Mouse (Mus musculus): ENCODE measurements around the gene Gm45213.
"Not testable (repeated sequence)": the region's sequence is repeated elsewhere in the genome, so short reads cannot be mapped to it uniquely, and the experiment has no call there.

The Gm45213 gene

DNA sequence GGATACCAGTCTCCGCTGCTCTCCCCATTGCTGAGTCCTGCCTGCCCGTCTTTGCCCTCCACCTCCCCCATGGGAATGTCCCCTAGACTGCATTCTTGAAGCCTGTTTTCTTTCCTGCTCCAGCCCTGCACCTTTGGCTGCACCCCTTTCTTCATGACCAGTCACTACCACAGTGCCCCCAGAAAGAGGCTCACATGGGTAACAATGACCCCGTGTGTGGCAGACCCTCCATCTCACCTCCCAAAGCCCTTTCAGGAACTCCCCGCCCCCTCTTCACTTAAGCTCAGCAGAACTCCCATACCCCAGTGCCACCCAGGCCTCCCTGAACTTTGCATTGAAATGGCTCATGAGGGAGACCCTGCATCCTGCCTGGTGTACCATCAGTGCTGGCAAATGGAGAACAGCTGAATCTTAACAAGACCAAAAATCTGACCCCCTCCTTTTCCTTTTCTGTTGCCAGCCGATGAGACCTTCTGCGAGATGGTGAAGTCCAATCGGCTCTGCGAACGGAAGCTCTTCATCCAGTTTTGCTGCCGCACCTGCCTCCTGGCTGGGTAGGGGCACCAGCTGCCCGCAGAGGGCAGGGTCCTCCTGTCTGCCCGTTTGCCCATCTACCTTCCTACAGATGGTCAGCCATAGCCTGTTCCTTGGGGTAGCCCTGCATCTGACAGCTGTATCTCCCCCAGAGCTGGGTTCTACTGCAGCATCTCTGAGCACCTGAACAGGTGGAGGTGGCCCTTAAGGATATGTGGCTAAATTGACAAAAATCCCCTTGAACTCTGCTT lies 5.2 kb downstream of the Gm45213 start:
- no peak for DNase-seq (ENCODE audit: low read depth, low spot score)

DNA sequence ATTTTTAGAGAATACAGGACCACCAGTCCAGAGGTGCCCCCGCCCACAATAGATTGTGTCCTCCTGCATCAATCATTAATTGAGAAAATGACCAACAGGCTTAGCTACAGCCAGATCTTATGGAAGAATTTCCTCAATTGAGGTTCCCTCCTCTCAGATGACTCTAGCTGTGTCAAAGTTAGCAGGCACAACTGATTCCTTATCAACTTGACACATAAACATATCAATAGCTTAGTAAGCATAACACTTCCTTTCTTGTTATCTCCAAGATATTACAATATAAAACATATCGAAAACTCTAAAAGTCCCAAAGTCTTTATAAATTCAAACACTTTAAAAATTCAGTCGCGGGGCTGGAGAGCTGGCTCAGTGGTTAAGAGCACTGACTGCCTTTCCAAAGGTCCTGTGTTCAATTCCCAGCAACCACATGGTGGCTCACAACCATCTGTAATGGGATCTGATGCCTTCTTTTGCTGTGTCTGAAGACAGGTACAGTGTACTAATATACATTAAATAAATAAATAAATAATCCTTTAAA lies 10.6 kb downstream of the Gm45213 start:
- no peak for DNase-seq (ENCODE audit: low read depth, low spot score)

DNA sequence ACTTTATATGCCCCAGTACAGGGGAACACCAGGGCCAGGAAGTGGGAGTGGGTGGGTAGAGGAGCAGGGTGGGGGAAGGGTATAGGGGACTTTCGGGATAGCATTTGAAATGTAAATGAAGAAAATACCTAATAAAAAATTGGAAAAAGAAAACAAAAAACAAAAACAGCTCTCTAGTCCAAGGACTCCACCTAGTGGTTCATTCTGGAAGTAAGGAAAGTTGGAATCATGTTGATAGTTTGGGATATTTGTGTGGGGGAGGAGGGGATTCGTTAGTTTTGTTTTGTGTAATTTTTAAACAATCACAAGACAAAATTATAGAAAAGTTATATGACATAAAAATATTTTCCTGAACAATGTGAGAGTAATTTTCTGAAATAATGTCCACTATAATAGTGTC lies 12.0 kb downstream of the Gm45213 start:
- DNase-seq (ENCODE audit: low read depth, low spot score) = not testable (repeated sequence)

DNA sequence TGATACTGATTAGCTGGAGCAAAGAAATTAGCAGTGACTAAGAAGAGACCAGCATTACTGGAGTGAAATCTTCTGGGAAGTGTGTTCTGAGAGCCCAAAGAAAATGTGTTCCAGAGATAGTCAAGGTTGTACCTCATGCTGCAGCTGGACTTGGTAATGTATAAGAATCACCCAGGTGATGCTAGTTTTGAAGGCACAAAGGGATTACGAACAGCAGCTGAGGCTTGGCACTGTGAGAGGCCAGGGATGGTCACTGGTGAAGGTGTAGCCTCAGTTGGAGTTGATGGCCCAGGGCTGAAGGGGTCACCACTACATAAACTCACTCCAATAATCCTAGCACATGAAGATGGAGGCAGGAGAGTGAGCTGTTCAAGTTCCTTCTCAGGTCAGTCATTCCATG lies 15.3 kb downstream of the Gm45213 start, which contains the start of gene Snrpa1:
Gene Snrpa1 (plus strand): TSS at position 301 of the 400 bp plus-strand sequence.
- DNase-seq (ENCODE audit: low read depth, low spot score) = no peak

DNA sequence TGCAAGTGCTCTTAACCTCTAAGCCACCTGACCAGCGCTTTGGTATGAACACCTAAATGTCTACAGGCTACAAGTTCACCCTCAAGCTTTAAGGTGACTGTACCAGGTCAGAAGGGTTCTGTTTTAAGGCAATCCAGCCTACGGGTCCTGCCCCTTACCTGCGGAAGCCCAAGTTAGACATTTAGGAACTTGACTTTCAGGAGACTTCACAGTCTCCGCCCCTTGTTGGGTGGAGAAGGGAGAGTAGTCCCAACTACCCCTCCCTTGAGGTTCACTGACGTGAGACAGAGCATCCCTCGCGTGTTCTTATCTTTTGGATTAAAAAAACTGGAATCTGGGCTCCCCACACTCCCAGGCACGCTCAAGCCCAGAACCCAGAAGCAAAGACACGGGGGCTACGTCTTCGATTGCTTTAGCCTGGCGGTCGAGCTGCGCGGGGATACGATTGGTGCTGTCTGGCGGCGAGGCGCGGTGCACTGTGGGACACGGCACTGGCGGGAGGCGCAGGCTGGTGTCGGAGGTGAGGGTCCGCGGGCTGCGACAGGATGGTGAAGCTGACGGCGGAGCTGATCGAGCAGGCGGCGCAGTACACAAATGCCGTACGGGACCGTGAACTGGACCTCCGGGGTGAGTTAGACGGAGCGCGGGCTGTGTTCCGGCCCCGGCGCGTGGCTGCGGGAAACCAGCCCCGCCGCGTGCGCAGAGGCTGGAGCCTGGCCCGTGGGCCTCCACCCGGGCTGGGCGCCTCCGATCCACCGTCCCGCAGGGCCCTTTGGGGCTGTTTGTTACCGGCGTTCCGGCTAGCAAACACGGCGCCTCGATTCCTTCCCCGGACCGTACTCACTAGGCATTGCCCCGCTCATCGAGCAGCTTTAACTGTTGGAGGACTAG lies 16.9 kb downstream of the Gm45213 start:
- DNase-seq (ENCODE audit: low read depth, low spot score) = peak; percentile 83

DNA sequence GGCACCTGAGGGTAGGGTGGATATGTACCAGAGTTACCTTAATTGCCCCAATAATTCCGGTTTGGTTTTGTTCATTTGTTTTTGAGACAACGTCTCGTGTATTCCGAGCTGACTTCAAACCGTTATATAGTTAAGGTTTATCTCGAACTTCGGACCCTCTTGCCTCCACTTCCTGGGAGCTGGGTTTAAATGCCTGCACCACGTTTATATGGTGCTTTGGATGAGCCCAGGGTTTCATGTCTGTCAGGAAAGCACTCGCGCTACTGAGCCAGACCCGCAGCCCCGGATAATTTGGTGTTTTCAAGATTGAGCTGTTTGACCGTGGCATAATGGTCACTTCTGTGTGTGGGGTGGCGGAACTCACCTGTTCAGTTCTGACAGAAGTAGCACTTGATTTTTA lies 17.7 kb downstream of the Gm45213 start:
- DNase-seq (ENCODE audit: low read depth, low spot score) = no peak

DNA sequence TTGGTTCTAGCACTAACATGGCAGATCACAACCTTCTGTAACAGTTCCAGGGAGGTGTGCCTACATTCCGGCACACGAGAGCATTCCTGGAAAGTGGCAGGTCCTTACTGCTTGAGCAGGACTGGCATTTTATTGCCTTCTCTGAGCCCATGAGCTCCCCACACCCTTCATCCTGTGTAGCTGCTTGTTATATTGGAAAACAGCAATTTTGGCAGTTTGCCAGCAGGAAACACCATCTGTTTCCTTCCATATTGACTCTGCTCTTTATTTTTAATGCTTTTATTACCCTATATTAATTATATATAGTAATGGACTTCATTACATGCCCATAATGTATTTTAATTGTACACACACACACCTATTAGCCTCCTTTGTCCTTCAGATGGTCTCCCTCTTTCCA lies 33.0 kb downstream of the Gm45213 start:
- DNase-seq (ENCODE audit: low read depth, low spot score) = no peak

DNA sequence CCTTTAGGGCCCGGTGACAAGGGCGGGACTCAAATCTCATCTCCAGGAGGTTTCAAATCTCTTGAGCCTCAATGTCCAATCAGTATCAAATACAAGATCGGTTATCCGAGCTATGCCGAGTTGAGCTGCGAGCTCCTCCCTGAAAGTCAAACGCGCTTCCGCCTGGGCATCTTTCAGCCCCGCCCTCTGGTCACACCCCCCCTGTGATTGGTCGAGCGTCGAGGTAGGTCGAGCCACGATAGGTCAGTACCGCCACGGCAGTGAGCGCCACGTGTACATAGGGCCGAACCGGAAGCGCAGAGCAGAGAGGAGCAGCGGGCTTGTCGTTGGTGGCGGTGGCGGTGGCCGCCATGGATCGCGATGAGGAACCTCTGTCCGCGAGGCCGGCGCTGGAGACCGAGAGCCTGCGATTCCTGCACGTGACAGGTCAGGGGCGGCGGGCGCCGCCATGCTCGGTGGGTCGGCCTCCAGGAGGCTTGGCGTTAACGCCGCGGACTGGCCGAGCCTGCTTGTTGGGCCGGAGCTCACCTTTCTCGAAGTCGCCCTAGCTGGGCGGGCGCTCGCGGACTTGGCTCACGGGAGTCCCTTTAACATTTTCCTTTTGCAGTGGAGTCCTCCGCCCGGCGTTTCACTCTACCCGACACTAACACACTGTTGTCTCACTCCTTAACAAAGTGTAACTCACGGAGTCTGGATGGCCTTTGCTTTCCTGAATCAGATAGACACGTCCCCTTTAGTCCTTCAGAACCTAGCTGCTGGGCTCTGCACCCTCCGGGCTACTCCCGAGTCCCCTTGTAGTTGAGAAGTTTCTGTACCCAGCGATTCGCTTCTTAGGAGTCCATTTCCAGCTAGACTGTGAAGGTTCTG lies 36.2 kb downstream of the Gm45213 start, which contains the start of gene Selenos:
Gene Selenos (plus strand): TSS at position 286 of the 867 bp plus-strand sequence.
- peak; percentile 98 for DNase-seq (ENCODE audit: low read depth, low spot score)

DNA sequence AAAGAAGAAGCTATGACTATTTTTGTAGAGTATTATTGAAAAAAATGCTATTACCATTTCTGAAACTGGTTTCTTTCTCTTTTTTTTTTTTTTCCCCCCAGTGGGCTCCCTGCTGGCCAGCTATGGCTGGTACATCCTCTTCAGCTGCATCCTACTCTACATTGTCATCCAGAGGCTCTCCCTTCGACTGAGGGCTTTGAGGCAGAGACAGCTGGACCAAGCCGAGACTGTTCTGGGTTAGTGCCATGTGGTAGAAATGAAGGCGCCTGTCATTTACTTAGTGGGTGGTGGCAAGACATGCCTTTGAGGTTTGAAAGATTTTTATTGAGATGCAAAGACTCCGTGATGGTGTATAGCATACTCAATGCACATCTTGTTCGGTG lies 36.8 kb downstream of the Gm45213 start:
- no peak for DNase-seq (ENCODE audit: low read depth, low spot score)

DNA sequence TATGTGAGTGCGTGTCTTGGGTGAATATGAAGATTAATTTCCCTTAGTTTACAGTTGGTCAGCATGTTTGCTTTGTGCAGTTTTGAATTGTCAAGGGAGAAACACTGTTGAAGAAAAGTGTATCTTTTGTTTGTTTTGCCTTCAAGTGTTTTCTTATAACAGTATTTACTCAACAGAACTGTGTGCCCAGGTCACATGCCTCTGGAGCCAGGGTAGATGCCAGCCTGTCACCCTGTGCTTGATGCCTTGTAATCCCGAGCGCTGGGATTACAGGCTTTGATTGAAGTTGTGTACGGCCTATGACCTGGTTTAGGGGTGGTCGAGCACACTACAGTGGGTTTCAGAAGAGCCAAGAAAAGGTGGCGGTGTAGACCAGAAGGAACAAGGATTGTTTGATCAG lies 40.4 kb downstream of the Gm45213 start:
- no peak for DNase-seq (ENCODE audit: low read depth, low spot score)

DNA sequence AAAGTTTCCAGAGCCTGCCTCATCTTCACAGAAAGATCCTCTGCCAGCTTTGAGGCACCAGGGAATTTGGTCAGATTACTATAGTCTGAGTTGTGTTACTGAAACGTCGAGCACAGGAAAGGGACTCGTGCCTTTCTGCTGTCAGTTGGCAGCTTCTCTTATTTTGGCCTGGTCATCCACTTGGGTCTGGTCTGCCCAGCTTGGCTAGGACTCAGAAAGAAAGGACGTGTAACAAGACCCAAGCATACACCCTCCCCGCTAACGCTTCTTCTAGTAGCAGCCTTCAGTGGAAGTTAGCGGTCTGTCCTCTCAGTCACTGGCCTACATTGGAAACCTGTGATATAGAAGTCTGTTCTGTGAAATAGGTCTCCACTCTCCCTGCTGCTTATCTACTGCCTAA lies 41.1 kb downstream of the Gm45213 start:
- DNase-seq (ENCODE audit: low read depth, low spot score) = no peak

DNA sequence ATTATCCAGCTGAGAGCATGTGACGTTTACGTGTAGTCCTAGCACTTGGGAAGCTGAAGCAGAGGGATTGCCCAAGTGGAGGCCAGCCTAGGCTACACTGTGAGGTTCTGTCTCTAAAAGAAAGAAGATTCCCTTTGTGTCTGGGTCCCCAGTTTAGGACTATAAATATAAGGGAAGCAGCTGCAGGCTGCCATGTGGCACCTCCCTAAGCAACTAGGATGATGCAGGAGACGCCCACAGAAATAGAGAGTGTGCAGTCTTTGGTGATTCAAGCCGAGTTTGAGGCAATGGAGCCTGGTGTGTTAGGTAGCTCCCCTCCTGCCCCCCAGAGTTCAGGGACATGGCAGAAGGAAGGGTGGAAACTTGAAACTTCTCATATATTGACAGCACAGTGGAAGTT lies 44.2 kb downstream of the Gm45213 start:
- peak; percentile 69 for DNase-seq (ENCODE audit: low read depth, low spot score)

DNA sequence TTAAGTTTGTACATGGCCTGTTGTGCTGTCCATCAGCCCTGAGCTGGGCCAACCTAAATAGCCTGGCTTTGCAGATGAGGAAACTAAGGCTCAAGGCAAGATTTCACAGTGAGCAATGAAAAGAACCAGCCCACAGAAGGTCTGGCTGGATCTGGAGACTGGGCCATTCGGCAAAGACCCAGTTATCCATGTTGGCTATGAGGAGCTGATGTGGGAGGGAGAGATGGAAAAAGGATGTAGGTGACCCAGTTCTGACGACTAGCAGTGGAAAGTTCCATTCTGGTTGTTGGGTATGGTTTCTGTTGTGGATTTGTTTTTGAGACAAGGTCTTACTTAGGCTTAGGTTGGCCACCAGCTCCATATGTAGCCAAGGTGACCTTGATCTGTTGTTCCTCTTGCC lies 44.7 kb downstream of the Gm45213 start:
- peak; percentile 70 for DNase-seq (ENCODE audit: low read depth, low spot score)

DNA sequence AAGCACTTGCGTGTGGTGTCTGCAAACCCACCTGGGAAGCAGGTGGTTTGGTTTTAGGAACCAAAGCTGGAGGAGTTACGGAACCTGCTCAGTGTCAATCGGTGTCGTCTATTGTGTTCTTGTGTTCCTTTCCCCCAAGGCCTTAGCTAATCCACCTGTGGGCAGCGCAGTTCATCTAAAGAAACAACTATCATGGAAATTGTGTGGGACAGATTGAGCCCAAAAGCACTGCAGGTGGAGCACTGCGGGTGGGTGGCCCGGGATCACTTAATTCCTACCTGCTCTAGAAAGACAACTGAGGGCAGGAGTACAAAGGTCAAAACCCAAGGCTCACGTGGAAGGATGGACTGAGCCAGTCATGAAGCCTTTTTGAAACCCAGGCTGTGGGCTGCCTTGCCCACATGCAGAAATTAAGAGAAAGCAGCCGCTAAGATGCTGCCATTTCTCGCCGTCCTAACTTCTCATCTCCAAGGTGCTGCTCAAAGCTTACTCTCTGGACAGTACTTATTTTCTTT lies 47.3 kb downstream of the Gm45213 start:
- no peak for DNase-seq (ENCODE audit: low read depth, low spot score)

DNA sequence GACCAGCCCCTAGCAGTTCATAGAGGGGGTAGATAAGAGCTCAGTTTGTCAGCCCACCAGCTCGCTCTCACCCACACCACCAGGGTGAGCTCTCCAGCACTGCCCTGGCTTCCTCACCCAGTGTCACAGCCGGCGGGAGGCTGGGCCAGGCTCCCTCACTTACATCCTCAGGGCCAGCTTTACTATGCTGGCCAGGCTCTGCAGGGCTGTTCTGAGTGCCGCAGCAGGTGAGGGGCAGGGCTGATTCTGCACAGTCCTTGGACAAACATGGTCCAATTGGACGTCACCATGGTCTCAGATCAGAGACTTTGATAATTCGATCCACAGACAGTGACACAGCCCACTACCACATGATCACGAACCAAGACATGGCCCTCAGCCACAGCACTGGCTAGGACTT lies 48.2 kb downstream of the Gm45213 start:
- DNase-seq (ENCODE audit: low read depth, low spot score) = no peak

DNA sequence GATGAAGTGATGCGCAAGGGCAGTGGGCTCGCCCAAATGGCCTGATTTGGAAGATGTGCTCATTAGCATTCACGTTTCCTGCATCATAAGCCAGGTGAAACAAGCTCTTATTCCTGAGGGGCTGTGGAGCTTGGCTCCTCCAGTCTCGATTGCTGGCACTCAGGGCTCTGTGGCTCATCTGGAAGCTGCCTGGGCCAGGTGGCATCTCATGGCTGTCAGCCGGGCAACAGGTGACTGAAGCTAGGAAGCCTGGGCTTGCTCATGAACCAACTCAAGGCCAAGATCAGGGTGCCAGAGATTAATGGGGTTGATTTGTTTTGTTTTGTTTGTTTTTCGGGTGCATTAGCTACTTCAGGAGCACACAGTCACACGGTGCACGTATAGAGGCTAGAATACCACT lies 49.3 kb downstream of the Gm45213 start:
- no peak for DNase-seq (ENCODE audit: low read depth, low spot score)

DNA sequence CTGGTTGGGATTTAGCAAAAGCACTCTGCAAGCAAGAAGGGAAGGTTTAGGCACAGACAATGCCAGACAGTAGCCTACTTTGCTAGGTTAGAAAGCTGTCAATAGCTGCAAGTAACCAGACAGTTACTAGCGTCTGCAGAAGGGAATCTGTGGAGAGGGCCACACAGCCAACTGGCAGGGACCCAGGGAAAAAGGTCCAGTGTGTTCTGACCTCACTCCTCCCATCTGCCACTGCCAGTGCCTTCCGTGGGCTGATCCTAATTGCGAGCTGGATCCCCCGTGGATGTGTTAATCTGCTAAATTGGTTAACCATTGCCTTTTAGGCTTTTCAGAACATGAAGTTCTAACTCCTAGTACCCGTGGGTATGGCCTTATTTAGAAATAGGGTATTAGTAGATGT lies 50.7 kb downstream of the Gm45213 start:
- DNase-seq (ENCODE audit: low read depth, low spot score) = no peak

DNA sequence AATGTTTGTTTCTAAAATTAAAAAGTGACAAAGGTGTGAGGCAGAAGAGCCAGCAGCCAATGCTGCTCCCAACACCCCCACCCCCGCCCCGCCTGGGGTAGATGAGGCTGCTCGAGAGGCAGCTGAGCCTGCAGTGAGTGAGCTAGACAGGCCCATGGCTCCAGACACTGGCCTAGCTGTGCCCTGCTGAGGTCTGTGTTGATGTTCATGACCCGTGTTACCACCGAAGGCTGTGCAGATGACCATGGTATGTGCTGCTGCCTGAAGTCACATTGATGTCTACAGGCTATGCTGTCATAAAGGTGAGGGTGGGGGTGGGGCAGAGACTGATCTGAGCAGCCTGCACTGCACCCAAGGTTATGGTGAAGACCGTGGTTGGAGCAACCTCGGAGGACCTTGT lies 55.4 kb downstream of the Gm45213 start:
- DNase-seq (ENCODE audit: low read depth, low spot score) = no peak

DNA sequence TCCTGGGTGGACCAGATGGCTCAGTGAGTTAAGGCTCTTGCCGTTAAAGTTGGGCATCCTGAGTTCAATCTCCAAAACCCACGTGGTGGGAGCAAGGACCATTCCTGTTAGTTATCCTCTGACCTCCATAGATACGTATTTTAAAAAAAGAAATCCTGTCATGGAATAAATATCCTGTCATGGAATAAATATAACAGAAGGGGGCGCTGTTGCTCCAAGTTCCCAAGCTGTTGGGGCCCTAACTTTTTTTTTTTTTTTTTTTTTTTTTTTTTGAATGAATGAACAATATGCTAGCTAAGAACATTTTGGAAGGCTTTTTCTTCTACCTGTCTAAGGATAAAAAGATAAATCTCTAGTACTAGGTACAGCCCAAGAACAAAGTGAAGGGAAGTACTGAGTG lies 58.5 kb downstream of the Gm45213 start:
- no peak for DNase-seq (ENCODE audit: low read depth, low spot score)

DNA sequence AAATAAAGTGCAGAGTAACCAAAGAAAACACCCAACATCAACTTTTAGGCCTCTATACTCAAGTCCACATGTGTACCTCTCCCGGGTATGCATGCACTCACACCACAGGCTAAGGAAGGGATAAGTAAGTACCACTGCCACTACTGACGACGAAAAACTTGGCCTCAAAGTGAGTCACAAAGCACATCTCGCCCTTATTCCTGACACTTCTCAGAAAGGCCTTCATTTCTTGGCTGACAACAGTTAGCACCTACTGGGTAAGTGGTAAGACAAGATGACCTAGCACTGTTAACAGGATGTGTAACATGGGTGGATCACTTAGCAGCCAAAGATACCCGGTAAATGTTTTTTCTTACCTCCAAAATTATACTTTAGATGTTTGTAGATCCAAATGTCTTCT lies 61.1 kb downstream of the Gm45213 start:
- DNase-seq (ENCODE audit: low read depth, low spot score) = no peak

DNA sequence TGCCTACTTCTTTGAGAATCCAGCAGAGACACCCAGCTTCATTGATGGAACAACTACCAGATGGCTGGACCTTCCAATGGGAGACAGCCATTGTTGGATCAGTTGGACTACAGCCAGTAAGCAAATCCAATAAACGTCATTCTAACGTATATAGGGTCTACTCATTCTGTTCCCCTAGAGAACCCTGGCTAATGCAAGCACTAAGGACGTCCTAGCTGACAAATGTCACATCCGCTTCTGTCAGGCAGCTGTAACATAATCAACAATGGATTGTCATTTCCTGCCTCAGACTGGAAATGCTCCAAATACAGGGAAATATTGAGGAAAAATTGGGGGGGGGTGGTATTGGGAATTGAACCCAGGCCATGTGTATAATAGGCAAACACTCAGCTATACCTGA lies 62.4 kb downstream of the Gm45213 start:
- no peak for DNase-seq (ENCODE audit: low read depth, low spot score)

Data from telencephalon, adult 2 months (tissue).